Mouse (Mus musculus): ENCODE results near the gene Shb. TPM values are rescaled to one million over a fixed set of nuclear protein-coding genes. Genes with fewer than 3 reads are reported as not detected.

The Shb gene
- total RNA-seq, 2 experiments from 2014 or later: 13.1 to 18.7 TPM

- intact Hi-C loops (cut with DNase I): no loop called here
- no peak for DNase-seq (ENCODE audit: extremely low spot score in 1 of 2, low spot score in 2 of 2)
Measured at GRCm38 (mm10) chr4:45510163-45510562, 22.1 kb downstream of the Shb start.

DNA sequence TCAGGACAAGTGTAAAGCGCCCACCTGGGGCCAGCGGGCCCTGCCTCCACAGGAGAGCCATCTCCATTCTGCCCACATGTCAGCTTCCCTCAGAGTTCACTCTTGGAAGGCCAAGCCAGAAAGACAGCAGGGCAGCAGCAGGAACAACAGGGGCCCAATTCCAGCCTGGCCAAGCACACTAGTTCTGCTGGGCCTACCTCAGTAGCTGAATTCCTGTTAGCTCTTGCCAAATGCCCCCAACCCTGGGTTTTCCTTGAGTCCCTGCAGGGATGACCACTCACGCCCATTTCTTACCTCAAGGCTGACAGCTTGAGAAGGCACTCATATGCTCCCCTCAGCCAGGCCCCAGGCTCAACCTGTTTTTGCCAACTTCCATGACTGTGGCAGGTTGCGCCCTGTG, 22.9 kb downstream of the Shb start:
- DNase-seq (ENCODE audit: extremely low spot score in 1 of 2, low spot score in 2 of 2): no peak
- intact Hi-C loops (cut with DNase I): no loop called here

GRCm38 (mm10) chr4:45508469-45508868, 23.8 kb downstream of the Shb start:
- no peak for DNase-seq (ENCODE audit: extremely low spot score in 1 of 2, low spot score in 2 of 2)
- intact Hi-C loops (cut with DNase I): no loop called here

- DNase-seq (ENCODE audit: extremely low spot score in 1 of 2, low spot score in 2 of 2): no peak
- intact Hi-C loops (cut with DNase I): no loop called here
Measured at GRCm38 (mm10) chr4:45507476-45507875, 24.8 kb downstream of the Shb start.

- DNase-seq (ENCODE audit: extremely low spot score in 1 of 2, low spot score in 2 of 2): no peak
- intact Hi-C loops (cut with DNase I): no loop called here
Measured at GRCm38 (mm10) chr4:45507039-45507438, 25.2 kb downstream of the Shb start.

DNA sequence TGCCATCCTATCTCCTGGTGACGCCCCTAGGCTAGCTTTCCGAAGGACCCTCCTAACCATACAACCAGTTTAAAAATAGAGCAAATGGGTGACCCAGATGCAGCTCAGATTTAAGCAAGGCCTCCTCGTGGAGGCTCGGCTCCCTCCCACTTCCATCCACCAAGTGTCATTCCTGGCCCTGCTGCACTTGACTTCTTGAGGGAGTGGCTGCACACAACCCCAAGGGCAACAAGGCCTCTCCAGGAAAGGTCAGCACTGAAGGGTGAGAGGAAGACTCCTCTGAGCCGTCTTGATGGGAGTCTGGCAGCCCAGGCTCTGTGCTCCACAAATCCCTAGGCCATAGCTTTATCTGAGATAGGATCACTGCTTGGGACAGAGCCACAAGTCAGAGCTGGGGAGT, 25.7 kb downstream of the Shb start:
- DNase-seq (ENCODE audit: extremely low spot score in 1 of 2, low spot score in 2 of 2): no peak
- intact Hi-C loops (cut with DNase I): no loop called here

GRCm38 (mm10) chr4:45505671-45506070, 26.6 kb downstream of the Shb start:
- DNase-seq (ENCODE audit: extremely low spot score in 1 of 2, low spot score in 2 of 2): no peak
- intact Hi-C loops (cut with DNase I): no loop called here

DNA sequence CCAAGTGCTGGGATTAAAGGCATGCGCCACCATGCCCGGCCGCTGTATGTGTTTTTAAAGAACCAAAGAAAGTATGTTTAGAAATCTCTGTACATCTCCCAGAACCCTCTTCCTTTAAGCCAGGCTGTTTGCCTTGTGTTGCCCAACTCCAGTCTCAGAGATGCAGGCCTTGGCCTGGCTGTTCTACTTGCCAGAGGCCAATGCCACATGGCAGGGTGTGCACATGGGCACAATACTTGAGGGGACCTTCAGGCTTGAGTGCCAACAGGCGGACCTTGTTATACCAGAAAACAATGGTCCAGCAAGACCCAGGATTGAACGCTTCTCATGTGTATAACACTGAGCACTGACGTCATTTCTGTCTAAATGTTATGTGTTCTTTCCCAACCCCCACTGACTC, 27.1 kb downstream of the Shb start:
- intact Hi-C loops (cut with DNase I): no loop called here

GRCm38 (mm10) chr4:45503816-45504215, 28.5 kb downstream of the Shb start:
- DNase-seq (ENCODE audit: extremely low spot score in 1 of 2, low spot score in 2 of 2): no peak
- intact Hi-C loops (cut with DNase I): no loop called here

More for the DNA sequence above, 27.1 kb downstream of the Shb start:
- DNase-seq (ENCODE audit: extremely low spot score in 1 of 2, low spot score in 2 of 2): no peak

- intact Hi-C loops (cut with DNase I): no loop called here
Measured at GRCm38 (mm10) chr4:45503380-45503779, 28.9 kb downstream of the Shb start.

GRCm38 (mm10) chr4:45502002-45502401, 30.3 kb downstream of the Shb start:
- intact Hi-C loops (cut with DNase I): no loop called here
- DNase-seq (ENCODE audit: extremely low spot score in 1 of 2, low spot score in 2 of 2): no peak

More at GRCm38 (mm10) chr4:45503380-45503779, 28.9 kb downstream of the Shb start:
- no peak for DNase-seq (ENCODE audit: extremely low spot score in 1 of 2, low spot score in 2 of 2)

- intact Hi-C loops (cut with DNase I): no loop called here
- no peak for DNase-seq (ENCODE audit: extremely low spot score in 1 of 2, low spot score in 2 of 2)
Measured at GRCm38 (mm10) chr4:45500381-45500780, 31.9 kb downstream of the Shb start.

DNA sequence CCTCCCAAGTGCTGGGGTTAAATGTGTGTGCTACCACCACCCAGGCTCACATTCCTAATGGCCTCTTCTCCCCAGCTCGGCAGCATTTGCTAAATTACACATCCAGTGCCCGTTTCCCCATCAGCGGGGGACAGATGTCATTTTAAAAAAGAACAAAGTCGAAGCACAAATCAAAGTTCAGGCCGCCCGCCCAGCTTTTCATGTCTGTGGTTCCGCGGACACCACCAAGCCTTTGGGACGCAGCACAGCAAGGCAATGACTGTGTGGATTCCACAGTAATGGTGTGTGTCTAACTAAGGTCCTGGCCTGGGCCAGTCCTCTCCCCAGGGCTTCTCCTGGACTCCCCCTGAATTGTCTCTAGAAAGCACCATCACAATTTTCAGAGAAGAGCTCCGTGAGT, 32.7 kb downstream of the Shb start:
- intact Hi-C loops (cut with DNase I): no loop called here
- no peak for DNase-seq (ENCODE audit: extremely low spot score in 1 of 2, low spot score in 2 of 2)

DNA sequence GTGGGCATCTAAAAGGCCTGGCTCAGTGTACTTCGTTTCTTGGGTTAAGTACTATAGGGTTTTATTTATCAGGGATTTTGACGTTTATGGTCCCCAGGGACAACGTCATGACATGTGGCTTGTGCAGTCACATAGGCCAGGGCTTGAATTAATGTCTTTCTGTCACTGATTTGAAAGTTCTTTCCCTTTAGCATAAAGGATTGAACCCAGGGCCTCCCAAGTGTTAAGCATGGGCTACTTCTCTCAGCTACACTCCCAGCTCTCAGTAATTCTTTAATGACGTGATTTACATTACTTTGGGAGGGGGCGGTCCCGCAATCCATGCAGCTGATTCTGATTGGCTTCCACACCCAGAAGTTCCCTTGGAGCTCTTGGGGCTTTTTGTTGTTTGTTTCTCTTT, 33.2 kb downstream of the Shb start:
- intact Hi-C loops (cut with DNase I): no loop called here
- no peak for DNase-seq (ENCODE audit: extremely low spot score in 1 of 2, low spot score in 2 of 2)

DNA sequence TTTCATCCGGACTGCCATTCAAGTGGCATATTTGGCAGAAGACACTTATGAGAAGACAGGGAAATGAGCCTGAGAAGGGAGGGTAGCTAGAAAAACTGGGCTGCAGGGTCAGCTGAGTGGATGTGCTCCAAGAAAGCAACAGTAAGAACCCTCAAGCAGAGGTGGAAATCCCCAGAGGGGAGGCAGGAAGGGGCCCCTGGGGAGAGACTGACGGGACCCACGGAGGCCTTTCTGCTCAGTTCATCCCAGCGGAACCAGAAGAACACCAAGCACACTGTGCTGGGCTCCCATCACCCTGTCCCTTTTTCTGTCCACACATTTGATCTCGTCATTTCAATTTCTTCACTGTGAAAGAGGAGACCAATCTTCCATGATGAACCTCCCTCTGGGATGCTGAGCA, 33.9 kb downstream of the Shb start:
- intact Hi-C loops (cut with DNase I): no loop called here
- DNase-seq (ENCODE audit: extremely low spot score in 1 of 2, low spot score in 2 of 2): no peak

DNA sequence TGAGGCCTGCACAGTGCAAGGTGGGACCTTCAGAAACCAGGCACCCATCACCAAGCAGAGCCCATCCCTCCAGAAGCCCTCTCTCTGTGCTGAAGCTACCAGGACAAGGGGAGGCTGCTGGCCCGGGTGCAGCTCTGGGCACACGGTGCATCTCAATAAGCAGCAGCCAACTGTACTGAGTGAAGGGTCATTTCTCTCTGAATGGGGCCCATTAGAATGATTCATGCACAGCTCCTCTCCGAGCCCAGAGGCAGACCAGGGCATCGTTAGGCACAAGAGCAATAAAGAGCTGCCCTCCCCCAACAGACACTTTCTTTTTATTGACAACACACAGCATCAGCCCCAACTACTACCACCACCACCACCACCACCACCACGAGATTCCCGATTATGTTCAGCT, 35.0 kb downstream of the Shb start:
- intact Hi-C loops (cut with DNase I): no loop called here
- DNase-seq (ENCODE audit: extremely low spot score in 1 of 2, low spot score in 2 of 2): no peak

GRCm38 (mm10) chr4:45495531-45496201, 36.6 kb downstream of the Shb start:
- intact Hi-C loops (cut with DNase I): no loop called here
- DNase-seq (ENCODE audit: extremely low spot score in 1 of 2, low spot score in 2 of 2): no peak

DNA sequence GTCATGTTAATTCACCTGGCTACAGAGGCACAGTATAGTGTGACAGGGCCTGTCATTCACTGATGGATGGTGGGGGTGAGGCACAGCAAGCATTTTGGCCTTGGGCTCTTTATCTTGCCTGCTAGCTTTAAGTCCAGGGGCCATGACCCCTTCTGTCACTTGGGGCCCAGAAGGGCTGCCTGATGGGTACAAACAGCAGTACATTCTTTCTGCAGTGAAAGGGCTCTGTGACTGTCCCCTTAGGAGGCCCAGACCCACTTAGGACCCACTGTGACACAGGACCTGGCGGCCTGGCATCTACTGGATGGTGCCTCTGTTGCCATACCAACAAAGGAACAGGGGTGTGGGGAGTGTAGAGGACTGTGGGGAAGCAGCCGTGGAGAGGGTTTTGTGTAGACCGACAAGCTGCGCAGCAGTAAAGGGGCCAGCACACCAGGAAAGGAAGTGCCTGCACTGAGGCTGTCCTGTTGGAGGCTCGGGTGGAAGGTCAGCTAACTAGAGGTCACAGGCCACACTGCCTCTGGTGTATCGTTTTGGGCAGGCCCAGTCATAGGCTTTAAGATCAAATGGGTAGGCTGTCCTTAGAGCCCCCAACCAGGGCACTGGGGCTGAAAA, 38.4 kb downstream of the Shb start:
- intact Hi-C loops (cut with DNase I): no loop called here
- DNase-seq (ENCODE audit: extremely low spot score in 1 of 2, low spot score in 2 of 2): no peak

- intact Hi-C loops (cut with DNase I): no loop called here
- no peak for DNase-seq (ENCODE audit: extremely low spot score in 1 of 2, low spot score in 2 of 2)
Measured at GRCm38 (mm10) chr4:45493118-45493517, 39.2 kb downstream of the Shb start.

- intact Hi-C loops (cut with DNase I): no loop called here
- no peak for DNase-seq (ENCODE audit: extremely low spot score in 1 of 2, low spot score in 2 of 2)
Measured at GRCm38 (mm10) chr4:45492681-45493081, 39.6 kb downstream of the Shb start.
